18 mouse cellular contexts compared by ENCODE assay signal in genomic region chr7:132333078-132333477, GRCm38 (mm10).
"Had no signal": no experiment of that assay in that cellular context is flagged by ENCODE, and none has a peak within 500 bp of the region (broad histone marks: within the 10 kb centered on the region; RNA-seq: fewer than 3 reads in every experiment).

No protein-coding gene starts in this region.

- H3K9ac ChIP-seq: limb, embryonic 13.5 days; liver, embryonic 15.5 days; lung, embryonic 14.5 days; midbrain, embryonic 12.5 days; neural tube, embryonic 15.5 days had no signal

- H3K27ac ChIP-seq: kidney, postnatal 0 days; limb, embryonic 13.5 days; liver, embryonic 15.5 days; midbrain, embryonic 12.5 days; neural tube, embryonic 15.5 days had no signal

- ATAC-seq: midbrain, embryonic 16.5 days had no signal

- DNase-seq: kidney, adult 9 months; kidney, postnatal 36 days; layer of hippocampus, adult 9-11 months; layer of hippocampus, postnatal 36 days; lung, embryonic 14.5 days; lung, postnatal 10 days; lung, postnatal 4 days; right cerebral cortex, adult 18-20 months; right cerebral cortex, postnatal 25 days; thymus, adult 18-20 months; thymus, postnatal 14 days had no signal

- H3K4me3 ChIP-seq: limb, embryonic 13.5 days; liver, embryonic 15.5 days; midbrain, embryonic 12.5 days; neural tube, embryonic 15.5 days had no signal

- H3K9me3 ChIP-seq: limb, embryonic 13.5 days; liver, embryonic 15.5 days; midbrain, embryonic 12.5 days; neural tube, embryonic 15.5 days had no signal

- H3K27me3 ChIP-seq: limb, embryonic 13.5 days; liver, embryonic 15.5 days; neural tube, embryonic 15.5 days had no signal

- H3K4me2 ChIP-seq: limb, embryonic 13.5 days; liver, embryonic 11.5 days; liver, embryonic 15.5 days; lung, embryonic 14.5 days; midbrain, embryonic 12.5 days; neural tube, embryonic 15.5 days had no signal

- H3K36me3 ChIP-seq: limb, embryonic 13.5 days; liver, embryonic 15.5 days; midbrain, embryonic 12.5 days; neural tube, embryonic 15.5 days had no signal
